Comparison of ENCODE assay signal across 8 mouse cellular contexts in genomic region chr7:101382378-101382777, GRCm38 (mm10). TPM values are rescaled to one million over a fixed set of nuclear protein-coding genes. Genes with fewer than 3 reads are reported as not detected.
DNase-seq lines count a peak whose midpoint lies in the region; ATAC-seq lines count a peak whose summit lies in the region.

No protein-coding gene starts in this region.

- no peak for DNase-seq in forebrain, embryonic 10.5 days (ENCODE audit: extremely low spot score, low spot score)
- DNase-seq in neural tube, embryonic 10.5 days (ENCODE audit: extremely low spot score, low spot score), result no peak
- DNase-seq in kidney, adult 9 months, result peak; percentile 61
- peak; percentile 26 for DNase-seq in spleen, adult 12 weeks (ENCODE audit: low spot score)
- DNase-seq in right cerebral cortex, postnatal 4 days, result no peak

- no peak for ATAC-seq in forebrain, embryonic 16.5 days
- peak; percentile 26; the same call in 1 of the 2 replicates for ATAC-seq in neural tube, embryonic 14.5 days (ENCODE audit: low read depth)
- ATAC-seq in inflammation-experienced regulatory T-cells, adult 6 months, result no peak

- no peak overlapping the region for H3K9ac ChIP-seq in forebrain, embryonic 16.5 days (replicated peaks; ENCODE audit: low read depth, low read length)
- no peak overlapping the region for H3K9ac ChIP-seq in neural tube, embryonic 14.5 days (replicated peaks; ENCODE audit: low read depth, low read length)

- WGBS in forebrain, embryonic 10.5 days, result 76% methylated on average over 8 of the region's 8 CpGs
- WGBS in forebrain, embryonic 16.5 days, result 79% methylated on average over 8 of the region's 8 CpGs
- WGBS in neural tube, embryonic 14.5 days, result 54% methylated on average over 8 of the region's 8 CpGs

- no peaks in the 10 kb centered on the region for H3K9me3 ChIP-seq in forebrain, embryonic 10.5 days
- no peaks in the 10 kb centered on the region for H3K9me3 ChIP-seq in forebrain, embryonic 16.5 days (ENCODE audit: control insufficient read depth, low read length)
- no peaks in the 10 kb centered on the region for H3K9me3 ChIP-seq in neural tube, embryonic 14.5 days (ENCODE audit: control insufficient read depth, low read length)

- no peaks in the 10 kb centered on the region for H3K36me3 ChIP-seq in forebrain, embryonic 10.5 days (replicated peaks)
- H3K36me3 ChIP-seq in forebrain, embryonic 16.5 days (ENCODE audit: control insufficient read depth, insufficient read depth), result no peaks in the 10 kb centered on the region
- no peaks in the 10 kb centered on the region for H3K36me3 ChIP-seq in neural tube, embryonic 14.5 days (ENCODE audit: control insufficient read depth, insufficient read depth, low read length)

- peaks cover 44% of the 10 kb centered on the region for H3K4me1 ChIP-seq in forebrain, embryonic 10.5 days
- peaks cover 10% of the 10 kb centered on the region for H3K4me1 ChIP-seq in forebrain, embryonic 16.5 days (replicated peaks; ENCODE audit: control insufficient read depth, insufficient read depth, low read length)
- peaks cover 4% of the 10 kb centered on the region; the same call in 1 of the 2 replicates for H3K4me1 ChIP-seq in neural tube, embryonic 14.5 days (ENCODE audit: control insufficient read depth, insufficient read depth, low read length)

- no peak overlapping the region for H3K4me2 ChIP-seq in forebrain, embryonic 16.5 days (ENCODE audit: low read length)
- H3K4me2 ChIP-seq in neural tube, embryonic 14.5 days (ENCODE audit: low read depth, low read length), result no peak overlapping the region

- 0 out of 2 replicates have a peak overlapping the region, but pooled peaks have one; percentile 45 for H3K27ac ChIP-seq in forebrain, embryonic 10.5 days
- no peak overlapping the region for H3K27ac ChIP-seq in forebrain, embryonic 16.5 days (ENCODE audit: low read length)
- H3K27ac ChIP-seq in neural tube, embryonic 14.5 days (ENCODE audit: low read depth, low read length), result no peak overlapping the region

- H3K4me3 ChIP-seq in forebrain, embryonic 10.5 days, result no peak overlapping the region
- H3K4me3 ChIP-seq in forebrain, embryonic 16.5 days (replicated peaks; ENCODE audit: low read length), result no peak overlapping the region
- no peak overlapping the region for H3K4me3 ChIP-seq in neural tube, embryonic 14.5 days (ENCODE audit: low read depth, low read length)

- no peaks in the 10 kb centered on the region for H3K27me3 ChIP-seq in forebrain, embryonic 10.5 days (ENCODE audit: poor library complexity, severe bottlenecking)
- H3K27me3 ChIP-seq in forebrain, embryonic 16.5 days (replicated peaks; ENCODE audit: control insufficient read depth, insufficient read depth, low read length), result no peaks in the 10 kb centered on the region
- no peaks in the 10 kb centered on the region for H3K27me3 ChIP-seq in neural tube, embryonic 14.5 days (ENCODE audit: control insufficient read depth, insufficient read depth, low read length)

RNA-seq across cellular contexts. Expression of gene Gm45837, which starts 28.3 kb away (rescaled TPM):
- polyA plus RNA-seq in forebrain, embryonic 10.5 days (2016; fragmentation: Nextera tagmentation; extraction: Ambion mirVana), result not detected in 2 replicates
- not detected in 2 replicates for polyA plus RNA-seq in forebrain, embryonic 16.5 days (2015; fragmentation: Nextera tagmentation; extraction: Ambion mirVana)
- not detected in 2 replicates for polyA plus RNA-seq in neural tube, embryonic 14.5 days (2014; fragmentation: Nextera tagmentation; extraction: Ambion mirVana)
- polyA plus RNA-seq in inflammation-experienced regulatory T-cells, adult 6 months (2017; shearing (Covaris generic)), result 10 to 100 TPM in 2 of 3 experiments, 1 to 10 TPM in 1; 6.7 to 39.0 (median 18.9) TPM

RNA-seq across cellular contexts. Expression of gene Arap1, which starts 34.5 kb away (rescaled TPM):
- 11.7 and 12.9 TPM in 2 replicates for polyA plus RNA-seq in forebrain, embryonic 10.5 days (2016; fragmentation: Nextera tagmentation; extraction: Ambion mirVana)
- polyA plus RNA-seq in forebrain, embryonic 16.5 days (2015; fragmentation: Nextera tagmentation; extraction: Ambion mirVana), result 7.7 and 8.8 TPM in 2 replicates
- 4.0 and 11.1 TPM in 2 replicates for polyA plus RNA-seq in neural tube, embryonic 14.5 days (2014; fragmentation: Nextera tagmentation; extraction: Ambion mirVana)
- polyA plus RNA-seq in inflammation-experienced regulatory T-cells, adult 6 months (2017; shearing (Covaris generic)), result 10 to 100 TPM; 29.0 to 58.0 (median 41.3) TPM

RNA-seq across cellular contexts. Expression of gene Pde2a, which starts 39.1 kb away (rescaled TPM):
- 16.2 and 16.3 TPM in 2 replicates for polyA plus RNA-seq in forebrain, embryonic 10.5 days (2016; fragmentation: Nextera tagmentation; extraction: Ambion mirVana)
- polyA plus RNA-seq in forebrain, embryonic 16.5 days (2015; fragmentation: Nextera tagmentation; extraction: Ambion mirVana), result 55.9 and 58.6 TPM in 2 replicates
- 13.5 and 24.5 TPM in 2 replicates for polyA plus RNA-seq in neural tube, embryonic 14.5 days (2014; fragmentation: Nextera tagmentation; extraction: Ambion mirVana)
- polyA plus RNA-seq in inflammation-experienced regulatory T-cells, adult 6 months (2017; shearing (Covaris generic)), result 10 to 100 TPM in 2 of 3 experiments, 1 to 10 TPM in 1; 6.1 to 36.2 (median 19.9) TPM

Comparison
In these comparisons a context has a peak if more than half of its experiments do, and no peak if none do; other contexts are left out.
1. DNase-seq: peak in kidney, adult 9 months (single experiment) and spleen, adult 12 weeks (single experiment); none in forebrain, embryonic 10.5 days (single experiment), neural tube, embryonic 10.5 days (single experiment) and right cerebral cortex, postnatal 4 days (single experiment).